Mouse (Mus musculus) forebrain, embryonic 16.5 days (tissue): ENCODE measurements around the gene Nrxn3. TPM values are rescaled to one million over a fixed set of nuclear protein-coding genes. Genes with fewer than 3 reads are reported as not detected.

ENCODE experiments used
- ATAC-seq: fragments of 200-750 bp; cut with Nextera tagmentation; 2 replicates; pipeline ENCODE4 v1.8.0; 2017; ENCODE audit warnings: mild to moderate bottlenecking, moderate library complexity
- H3K27ac ChIP-seq: fragments of 300-500 bp; sonication (generic); 2 replicates; pipeline ENCODE4 v1.5.1; 2014; ENCODE audit warnings: low read length, control low read depth
- H3K27me3 ChIP-seq: fragments of 300-500 bp; sonication (generic); replicated peaks from 2 replicates; pipeline ENCODE4 v1.6.1; 2014; ENCODE audit warnings: low read length; ENCODE audit not compliant: control insufficient read depth, insufficient read depth
- H3K36me3 ChIP-seq: fragments of 300-500 bp; sonication (generic); 2 replicates; pipeline ENCODE4 v1.6.1; 2014; ENCODE audit not compliant: control insufficient read depth, insufficient read depth
- H3K4me1 ChIP-seq: fragments of 300-500 bp; sonication (generic); replicated peaks from 2 replicates; pipeline ENCODE4 v1.6.1; 2014; ENCODE audit warnings: low read length; ENCODE audit not compliant: control insufficient read depth, insufficient read depth
- H3K4me2 ChIP-seq: fragments of 300-500 bp; sonication (generic); 2 replicates; pipeline ENCODE4 v1.6.1; 2014; ENCODE audit warnings: mild to moderate bottlenecking, low read length, control low read depth
- H3K4me3 ChIP-seq: fragments of 300-500 bp; sonication (generic); replicated peaks from 2 replicates; pipeline ENCODE4 v1.5.1; 2014; ENCODE audit warnings: mild to moderate bottlenecking, low read length, control low read depth
- H3K9ac ChIP-seq: fragments of 300-500 bp; sonication (generic); replicated peaks from 2 replicates; pipeline ENCODE4 v1.6.1; 2014; ENCODE audit warnings: low read depth, low read length, control low read depth
- H3K9me3 ChIP-seq: fragments of 300-500 bp; sonication (generic); 2 replicates; pipeline ENCODE4 v1.6.1; 2016; ENCODE audit warnings: low read length; ENCODE audit not compliant: control insufficient read depth
- WGBS: fragments of 180-500 bp; shearing (Covaris S2); extraction: QIAGEN DNeasy Blood & Tissue Kit; methylation state at CpG from one replicate; pipeline ENCODE4 v1.1.7; 2014; 5-methylcytosine and 5-hydroxymethylcytosine counted together
- polyA plus RNA-seq: library from polyadenylated mRNA; unstranded; fragments of >200 nt; fragmentation: Nextera tagmentation; extraction: Ambion mirVana; gene quantifications from 2 replicates; pipeline ENCODE4 v1.2.1, GENCODE M21; 2015

Gene Nrxn3
- polyA plus RNA-seq, 1 experiment from 2014 or later: 117 TPM

DNA sequence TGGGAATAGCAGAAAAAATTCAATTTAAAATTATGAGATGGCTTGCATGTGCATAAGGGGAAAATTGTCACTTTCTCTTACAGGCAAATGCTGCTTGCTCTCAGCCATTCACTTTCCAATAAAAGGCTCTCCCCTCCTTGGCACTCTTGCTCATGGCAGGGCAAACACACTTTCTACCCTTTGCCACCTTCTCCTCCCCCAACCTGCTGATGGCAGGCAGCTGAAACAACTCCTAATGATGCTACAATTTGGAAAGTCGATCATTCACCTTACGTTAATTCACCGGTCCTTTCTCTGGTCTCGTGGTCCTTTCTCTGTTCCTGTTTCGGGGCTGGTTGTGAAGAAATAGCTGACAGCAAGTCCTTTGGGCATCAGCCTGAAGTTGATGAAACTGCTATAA is 1091.0 kb downstream of the Nrxn3 start:
- Histone ChIP-seq H3K4me1 (peaks cover 36% of the 10 kb centered on the region), H3K9ac (no peak overlapping the region), H3K9me3 (no peaks in the 10 kb centered on the region), H3K27ac (no peak overlapping the region), H3K27me3 (peaks cover 19% of the 10 kb centered on the region), H3K36me3 (no peaks in the 10 kb centered on the region), H3K4me2 (no peak overlapping the region), H3K4me3 (peak overlapping the region; percentile 47)
- 71% methylated on average over 5 of the region's 5 CpGs for WGBS
- no peak for ATAC-seq

DNA sequence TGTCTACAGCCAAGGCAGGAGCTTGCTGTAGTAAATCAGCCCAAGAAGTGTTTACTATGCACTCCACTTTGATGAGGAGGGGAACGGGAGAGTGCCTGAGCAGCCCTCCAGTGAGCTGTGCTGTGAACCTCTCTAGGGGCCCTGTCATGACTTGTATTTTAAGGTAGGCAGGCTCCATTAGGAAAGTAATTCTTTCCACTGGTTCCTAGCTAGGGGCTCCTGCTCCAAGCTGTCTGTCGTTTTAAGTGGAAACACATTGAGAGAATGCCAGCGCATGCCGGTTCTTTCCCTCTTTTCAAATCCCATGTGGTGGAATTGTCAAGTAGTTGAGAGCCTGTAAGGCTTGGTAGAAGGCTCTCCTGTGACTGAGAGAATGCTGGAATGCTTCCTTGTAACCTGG is 1091.9 kb downstream of the Nrxn3 start:
- Histone ChIP-seq H3K36me3 (no peaks in the 10 kb centered on the region), H3K4me3 (peak overlapping the region; percentile 3; the same call in 1 of the 2 replicates), H3K4me1 (peaks cover 36% of the 10 kb centered on the region), H3K9ac (no peak overlapping the region), H3K4me2 (no peak overlapping the region; the same call in 1 of the 2 replicates), H3K27ac (no peak overlapping the region), H3K9me3 (no peaks in the 10 kb centered on the region), H3K27me3 (peaks cover 19% of the 10 kb centered on the region)
- 26% methylated on average over 4 of the region's 4 CpGs for WGBS
- no peak for ATAC-seq

DNA sequence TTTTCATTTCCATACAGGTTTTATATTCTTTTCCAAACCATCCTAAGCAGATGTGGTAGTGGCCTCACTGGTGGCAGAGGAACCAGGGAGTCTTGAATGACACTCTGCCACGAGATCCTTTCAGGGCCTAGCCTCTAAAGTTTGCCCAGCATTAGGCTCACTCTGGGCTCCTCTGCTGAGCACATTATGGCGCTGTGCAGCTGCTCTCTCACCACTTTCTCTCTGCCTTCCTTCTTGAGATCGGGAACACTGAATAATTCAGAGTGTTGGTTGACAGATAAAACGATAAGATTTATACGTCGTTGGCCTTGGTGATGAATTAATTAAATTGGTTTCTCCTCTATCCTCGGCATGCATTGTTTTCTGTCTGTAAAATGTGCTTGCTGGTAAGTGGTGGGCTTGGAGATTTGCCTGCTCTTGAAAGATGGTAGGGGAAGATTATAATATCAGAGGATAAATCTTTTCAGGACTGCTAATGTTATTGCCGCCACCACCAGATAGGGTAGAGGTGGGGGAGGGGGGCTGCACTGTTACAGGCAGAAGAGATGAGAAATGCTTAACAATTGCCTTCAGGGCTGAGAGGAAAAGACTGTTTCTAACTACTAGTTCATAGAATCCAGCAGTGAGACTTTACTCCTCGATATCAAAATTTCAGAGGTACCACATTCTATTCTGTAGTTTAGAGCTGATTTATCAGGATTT is 1094.5 kb downstream of the Nrxn3 start:
- H3K9ac ChIP-seq: no peak overlapping the region
- H3K27me3 ChIP-seq: peaks cover 12% of the 10 kb centered on the region; the same call in 1 of the 2 replicates
- peaks cover 29% of the 10 kb centered on the region for H3K4me1 ChIP-seq
- no peak overlapping the region; the same call in 1 of the 2 replicates for H3K27ac ChIP-seq
- no peaks in the 10 kb centered on the region for H3K9me3 ChIP-seq
- ATAC-seq: peak; percentile 65
- no peaks in the 10 kb centered on the region for H3K36me3 ChIP-seq
- WGBS: 36% methylated on average over 9 of the region's 9 CpGs
- H3K4me3 ChIP-seq: no peak overlapping the region
- peak overlapping the region; percentile 18 for H3K4me2 ChIP-seq

DNA sequence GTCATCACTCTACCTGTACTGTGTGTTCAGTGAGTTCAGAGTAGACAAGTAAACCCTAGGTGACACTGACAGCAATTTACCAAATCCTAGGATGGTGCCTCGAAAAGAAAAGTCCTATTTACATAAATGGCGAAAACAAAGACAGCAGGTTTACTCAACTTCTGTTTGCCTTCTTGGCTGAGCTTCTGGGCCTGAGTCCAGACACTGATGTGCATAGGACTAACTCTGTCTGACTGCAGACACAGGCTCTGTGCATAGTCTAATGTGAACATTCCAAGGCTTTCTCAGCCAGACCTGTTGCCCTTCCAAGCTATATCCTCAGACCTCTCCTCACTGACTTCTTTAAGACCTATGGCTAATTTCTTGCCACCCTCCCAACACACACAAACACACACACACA is 1095.5 kb downstream of the Nrxn3 start:
- Histone ChIP-seq H3K4me3 (no peak overlapping the region), H3K4me1 (peaks cover 22% of the 10 kb centered on the region), H3K9ac (no peak overlapping the region), H3K9me3 (no peaks in the 10 kb centered on the region), H3K27ac (no peak overlapping the region), H3K4me2 (no peak overlapping the region), H3K27me3 (peaks cover 8% of the 10 kb centered on the region; the same call in 1 of the 2 replicates), H3K36me3 (no peaks in the 10 kb centered on the region)
- 54% methylated on average over 2 of the region's 2 CpGs for WGBS
- no peak; the same call in 1 of the 2 replicates for ATAC-seq

DNA sequence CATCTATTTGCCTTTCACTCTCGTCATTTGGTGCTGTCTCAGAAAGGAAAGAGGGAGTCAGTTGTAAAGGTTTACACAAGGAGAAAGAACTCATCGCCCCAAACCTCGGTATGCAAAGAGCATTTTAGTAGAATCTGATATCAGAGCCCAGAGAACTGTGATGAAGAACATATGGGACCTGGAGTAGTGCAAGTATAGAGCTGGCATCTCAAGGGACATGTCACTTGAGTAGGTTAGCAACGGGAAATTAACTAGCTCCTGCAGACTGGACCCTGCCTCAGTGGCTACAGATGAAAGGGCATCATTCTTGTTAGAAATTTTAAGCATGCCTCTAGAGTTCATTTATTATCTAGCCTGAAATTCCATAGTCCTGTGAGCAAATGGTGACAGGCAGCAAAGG is 1099.5 kb downstream of the Nrxn3 start:
- no peaks in the 10 kb centered on the region for H3K36me3 ChIP-seq
- H3K27me3 ChIP-seq: no peaks in the 10 kb centered on the region
- peaks cover 15% of the 10 kb centered on the region for H3K4me1 ChIP-seq
- no peak overlapping the region for H3K4me2 ChIP-seq
- no peak overlapping the region for H3K9ac ChIP-seq
- ATAC-seq: no peak
- H3K4me3 ChIP-seq: no peak overlapping the region
- WGBS: 43% methylated on average over 4 of the region's 4 CpGs
- H3K9me3 ChIP-seq: no peaks in the 10 kb centered on the region
- no peak overlapping the region for H3K27ac ChIP-seq

DNA sequence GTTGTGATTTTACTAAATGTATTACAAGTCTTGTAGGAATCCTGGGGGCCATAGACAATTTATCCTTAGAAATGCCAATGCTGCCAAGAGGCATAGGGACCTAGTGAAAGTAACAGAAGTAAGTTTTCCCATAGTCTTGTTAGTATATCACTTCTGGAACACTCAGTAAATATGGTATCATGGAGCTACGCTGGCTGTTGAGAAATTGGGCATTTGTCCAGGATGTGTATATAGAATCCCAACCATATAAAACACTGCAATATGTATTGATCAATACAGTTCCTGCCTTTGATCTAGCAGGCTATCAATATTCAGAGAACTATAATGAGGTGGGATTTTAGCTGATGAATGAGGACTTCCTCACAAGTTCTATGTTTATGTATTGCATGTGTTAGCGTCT is 1107.3 kb downstream of the Nrxn3 start:
- no peak overlapping the region for H3K4me3 ChIP-seq
- no peak overlapping the region for H3K9ac ChIP-seq
- no peaks in the 10 kb centered on the region for H3K4me1 ChIP-seq
- no peak for ATAC-seq
- no peak overlapping the region for H3K27ac ChIP-seq
- H3K9me3 ChIP-seq: no peaks in the 10 kb centered on the region
- H3K4me2 ChIP-seq: no peak overlapping the region
- WGBS: 88% methylated on average over 2 of the region's 2 CpGs
- H3K36me3 ChIP-seq: no peaks in the 10 kb centered on the region
- no peaks in the 10 kb centered on the region for H3K27me3 ChIP-seq

DNA sequence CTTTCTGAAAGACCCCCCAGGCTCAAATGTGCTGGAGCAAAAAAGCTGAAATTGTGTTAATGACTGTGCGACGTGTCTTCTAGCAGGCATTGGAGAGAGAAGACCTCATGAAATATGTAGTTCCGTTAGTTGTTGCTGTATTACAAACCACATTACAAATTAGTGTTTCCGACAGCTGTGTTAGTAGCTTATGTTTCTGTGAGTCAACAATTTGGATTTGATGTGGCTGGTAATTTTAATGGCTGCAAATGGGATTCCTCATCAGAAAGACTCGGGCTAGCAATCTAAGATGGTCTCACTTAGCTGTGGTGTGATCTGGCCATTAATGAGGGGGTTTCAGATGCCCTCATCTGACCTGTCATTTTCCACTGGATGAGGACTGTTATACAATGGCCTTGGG is 1107.7 kb downstream of the Nrxn3 start:
- ATAC-seq: no peak
- Histone ChIP-seq H3K27ac (no peak overlapping the region), H3K27me3 (no peaks in the 10 kb centered on the region), H3K9me3 (no peaks in the 10 kb centered on the region), H3K4me1 (no peaks in the 10 kb centered on the region), H3K36me3 (no peaks in the 10 kb centered on the region), H3K9ac (no peak overlapping the region), H3K4me3 (no peak overlapping the region), H3K4me2 (no peak overlapping the region)
- 82% methylated on average over 5 of the region's 5 CpGs for WGBS

DNA sequence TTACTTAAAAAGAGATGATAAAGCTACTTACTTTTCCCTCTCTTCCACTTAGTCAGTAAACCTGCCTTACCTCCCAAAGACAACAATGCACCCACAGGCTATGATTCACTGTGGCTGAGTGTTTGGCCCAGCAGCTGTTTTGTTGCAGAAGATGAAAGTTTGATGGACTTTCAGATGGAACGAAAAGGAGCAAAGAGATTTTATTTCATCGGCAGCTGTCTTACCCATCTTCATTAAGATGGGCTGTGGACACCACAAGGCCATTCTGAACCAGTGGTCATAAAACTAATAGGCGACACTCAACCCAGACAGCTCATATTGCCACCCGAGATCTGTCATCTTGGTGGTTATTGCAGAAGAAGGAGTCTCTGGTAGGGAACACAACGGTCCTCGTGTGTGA is 1108.6 kb downstream of the Nrxn3 start:
- no peaks in the 10 kb centered on the region for H3K9me3 ChIP-seq
- no peak overlapping the region for H3K4me3 ChIP-seq
- no peak for ATAC-seq
- H3K4me1 ChIP-seq: no peaks in the 10 kb centered on the region
- H3K36me3 ChIP-seq: no peaks in the 10 kb centered on the region
- H3K27ac ChIP-seq: no peak overlapping the region
- H3K27me3 ChIP-seq: no peaks in the 10 kb centered on the region
- no peak overlapping the region for H3K9ac ChIP-seq
- H3K4me2 ChIP-seq: no peak overlapping the region
- 89% methylated on average over 6 of the region's 6 CpGs for WGBS

DNA sequence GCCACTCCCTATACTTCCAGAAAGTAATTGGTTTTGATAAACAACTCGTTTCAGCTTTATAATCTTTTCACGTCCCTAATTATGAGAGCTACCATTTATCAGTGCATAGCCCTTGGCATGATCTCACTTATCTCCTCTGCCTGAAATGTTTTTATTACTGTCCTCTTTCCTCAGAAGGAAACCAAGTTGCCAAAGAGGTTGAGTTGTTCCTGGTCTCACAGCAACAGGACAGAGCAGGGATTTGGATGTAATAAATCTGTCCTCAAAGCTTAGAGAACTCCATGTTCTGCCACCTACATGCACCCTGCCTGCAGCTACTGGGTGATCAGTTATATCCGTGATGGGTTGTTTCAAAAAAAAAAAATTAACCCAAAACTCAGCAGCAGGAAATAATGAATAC is 1113.6 kb downstream of the Nrxn3 start:
- Histone ChIP-seq H3K9ac (no peak overlapping the region), H3K9me3 (no peaks in the 10 kb centered on the region), H3K4me2 (no peak overlapping the region), H3K4me3 (no peak overlapping the region), H3K4me1 (no peaks in the 10 kb centered on the region), H3K27ac (no peak overlapping the region), H3K27me3 (no peaks in the 10 kb centered on the region), H3K36me3 (no peaks in the 10 kb centered on the region)
- 62% methylated on average over 3 of the region's 3 CpGs for WGBS
- no peak for ATAC-seq

DNA sequence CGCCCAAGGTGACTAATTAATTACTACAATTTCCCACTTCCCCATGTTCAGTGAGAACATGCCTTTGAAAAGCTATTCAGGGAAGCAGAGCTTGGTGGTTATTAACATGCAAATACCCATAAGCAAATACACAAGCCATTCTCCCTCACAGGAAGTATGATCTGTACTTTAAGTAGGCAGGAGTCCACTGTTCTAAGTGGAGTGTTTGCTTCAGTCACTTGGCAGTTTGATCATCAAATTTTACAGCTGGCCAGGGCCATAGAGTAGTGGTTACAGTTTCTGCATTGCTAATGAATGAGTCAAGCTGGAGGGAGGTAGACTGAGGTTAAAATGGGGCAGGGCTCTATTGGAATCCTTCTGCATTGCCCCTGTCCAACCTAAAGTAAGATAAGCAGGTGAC is 1120.2 kb downstream of the Nrxn3 start:
- Histone ChIP-seq H3K36me3 (no peaks in the 10 kb centered on the region), H3K4me3 (no peak overlapping the region), H3K9ac (no peak overlapping the region), H3K4me1 (peaks cover 4% of the 10 kb centered on the region; the same call in 1 of the 2 replicates), H3K27ac (no peak overlapping the region), H3K4me2 (no peak overlapping the region), H3K27me3 (no peaks in the 10 kb centered on the region), H3K9me3 (no peaks in the 10 kb centered on the region)
- 55% methylated on average over 1 of the region's 1 CpGs for WGBS
- ATAC-seq: no peak
